Mouse (Mus musculus) kidney, adult 11 months (tissue): Measurements from ENCODE around the gene Gipc3.

Experiments
- DNase-seq: peaks from one replicate; pipeline ENCODE4 v3.0.0; 2022

Gipc3 gene

GRCm38 (mm10) chr10:81344421-81345161 lies 1.5 kb upstream of the Gipc3 start:
- peak; percentile 29 for DNase-seq

DNA sequence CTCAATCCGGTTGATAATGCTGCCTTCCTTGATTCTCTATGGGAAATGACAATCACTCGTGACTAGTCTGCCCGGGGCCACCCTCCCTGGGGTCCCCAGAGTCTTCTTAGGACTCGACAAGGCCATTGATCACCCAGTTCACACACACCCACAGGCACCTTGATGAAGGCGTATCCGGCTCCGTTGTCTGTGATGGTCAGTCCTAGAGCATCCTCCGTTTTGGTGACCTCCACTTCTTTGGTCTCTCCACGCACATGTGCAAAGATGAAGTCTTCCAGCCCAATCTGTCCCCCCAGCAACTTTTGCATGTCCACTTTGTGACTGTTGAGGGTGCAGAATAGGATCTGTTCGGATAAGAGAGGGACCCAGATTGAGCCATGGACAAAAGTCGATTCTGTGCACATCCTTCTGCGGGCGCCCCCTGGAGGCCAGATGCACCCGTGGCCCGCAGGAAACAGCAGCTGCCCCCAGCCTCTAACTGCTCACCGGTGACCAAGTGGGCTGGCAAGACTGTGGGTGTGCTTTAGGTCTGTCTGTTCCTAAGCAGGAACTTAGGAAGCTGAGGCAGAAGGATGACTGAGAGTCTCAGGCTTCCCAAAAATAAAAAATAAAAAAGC lies 1.6 kb downstream of the Gipc3 start:
- DNase-seq = peak; percentile 49

DNA sequence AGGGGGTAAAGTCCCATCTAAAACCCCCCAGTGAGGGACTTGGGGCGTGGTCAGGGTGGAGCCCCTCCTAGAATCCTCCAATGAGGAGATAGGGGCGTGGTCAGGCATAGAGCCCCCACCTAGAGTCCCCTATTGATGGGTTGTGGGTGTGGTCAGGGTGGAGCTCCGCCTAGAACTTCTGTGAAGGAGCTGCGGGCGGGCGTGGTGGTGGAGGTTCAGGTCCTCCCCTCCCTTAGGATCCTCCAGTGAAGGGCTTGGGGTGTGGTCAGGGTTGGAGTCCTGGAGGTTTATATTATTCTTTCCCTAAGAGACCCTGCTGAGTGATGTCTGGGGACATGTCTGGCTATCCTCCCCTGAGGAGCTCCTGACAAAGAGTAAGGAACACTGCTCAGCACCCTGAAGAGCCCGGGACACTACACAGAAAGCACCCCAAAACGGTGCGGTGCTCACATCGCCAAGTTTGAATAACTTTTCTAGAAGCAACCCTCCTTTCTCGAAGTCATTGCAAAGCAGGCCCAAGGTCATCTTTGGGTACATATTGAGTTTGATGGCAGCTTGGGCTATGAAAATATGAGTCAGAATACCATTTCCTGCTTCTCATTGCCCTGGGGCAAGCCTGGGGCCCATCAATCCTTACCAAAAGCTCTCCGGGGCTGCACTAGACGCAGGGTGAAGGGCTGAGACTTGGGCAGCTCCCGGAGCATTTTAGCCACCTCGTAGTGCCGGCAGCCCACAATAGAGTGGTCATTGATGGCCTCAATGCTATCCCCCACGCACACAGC lies 2.3 kb downstream of the Gipc3 start:
- no peak for DNase-seq

DNA sequence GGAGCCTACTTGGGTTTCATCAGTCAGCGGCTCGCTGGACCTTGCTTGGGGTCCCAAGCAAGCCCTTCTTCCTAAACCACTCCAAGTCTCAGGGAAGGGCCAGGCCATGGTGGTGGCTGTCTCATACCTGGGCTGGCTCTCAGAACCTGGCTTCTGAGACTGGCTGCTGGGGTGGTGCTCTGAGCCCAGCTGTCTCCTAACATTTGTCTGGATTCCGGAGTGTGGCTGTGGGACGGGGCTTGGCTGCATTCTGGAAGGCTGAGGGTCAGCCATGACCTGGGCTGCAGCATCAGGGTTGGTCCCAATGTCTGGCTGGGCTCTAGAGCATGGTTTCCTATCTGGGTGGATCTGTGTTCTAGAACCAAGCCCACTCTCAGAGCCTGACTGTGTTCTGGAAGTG lies 6.5 kb downstream of the Gipc3 start:
- DNase-seq = no peak

DNA sequence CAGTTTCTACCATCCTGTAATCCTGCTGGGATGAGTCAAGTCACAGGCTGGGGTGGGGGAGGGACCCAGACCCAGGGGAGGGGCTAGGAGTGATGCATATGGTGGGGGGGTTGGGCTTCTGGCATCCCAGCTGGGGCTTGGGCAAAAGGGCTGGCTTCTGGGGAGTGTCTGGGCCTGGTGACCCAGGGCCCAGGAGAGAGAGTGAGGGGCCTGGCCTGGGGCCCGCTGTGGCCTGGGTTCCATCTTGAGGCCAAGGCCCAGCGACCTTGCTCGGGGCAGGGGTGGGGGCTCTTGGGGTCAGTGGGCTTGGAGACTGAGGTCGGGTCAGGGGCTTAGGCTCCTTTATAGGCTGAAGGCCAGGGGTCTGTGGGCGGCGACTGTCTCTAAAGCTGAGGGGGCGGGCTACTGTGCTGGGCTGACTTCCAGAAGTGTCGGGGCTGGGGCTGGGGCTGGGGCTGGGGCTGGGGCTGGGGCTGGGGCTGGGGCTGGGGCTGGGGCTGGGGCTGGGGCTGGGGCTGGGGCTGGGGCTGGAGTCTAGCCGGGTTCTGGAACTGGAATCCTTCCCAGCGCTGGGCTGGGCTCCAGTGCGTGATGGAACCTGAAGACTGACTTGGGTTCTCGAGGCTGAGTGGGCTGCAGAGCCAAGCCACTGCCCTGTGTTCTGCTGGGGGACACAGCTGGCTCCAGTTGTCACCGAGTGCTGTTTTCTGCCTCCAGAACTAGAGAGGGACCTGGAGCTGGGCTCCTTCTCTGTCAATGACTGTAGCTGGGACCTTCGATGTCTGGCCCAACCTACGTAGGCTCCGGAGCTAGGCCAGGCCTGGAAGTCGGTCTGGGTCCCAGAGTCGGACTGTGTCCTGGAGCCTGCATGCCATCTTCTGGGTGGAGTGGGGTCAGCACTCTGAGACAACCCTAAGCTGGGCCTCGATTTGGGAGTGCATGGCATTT lies 7.4 kb downstream of the Gipc3 start:
- no peak for DNase-seq

DNA sequence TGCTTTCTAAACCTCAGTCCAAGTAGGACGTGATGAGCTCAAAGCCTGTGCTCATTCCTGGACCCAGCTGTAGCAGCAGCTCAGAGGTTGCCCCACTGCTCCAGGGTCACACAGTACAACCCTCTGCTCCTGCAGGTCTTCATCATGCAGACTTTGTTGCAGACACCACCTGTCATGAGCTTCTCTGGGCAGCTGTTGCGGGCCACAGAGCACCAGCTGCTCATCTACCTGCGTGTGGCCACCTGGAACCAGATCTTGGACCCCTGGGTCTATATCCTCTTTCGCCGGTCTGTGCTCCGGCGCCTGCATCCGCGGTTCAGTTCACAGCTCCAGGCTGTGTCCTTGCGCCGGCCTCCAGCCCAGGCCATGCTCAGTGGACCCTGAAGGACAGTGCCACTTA lies 8.7 kb downstream of the Gipc3 start:
- no peak for DNase-seq

DNA sequence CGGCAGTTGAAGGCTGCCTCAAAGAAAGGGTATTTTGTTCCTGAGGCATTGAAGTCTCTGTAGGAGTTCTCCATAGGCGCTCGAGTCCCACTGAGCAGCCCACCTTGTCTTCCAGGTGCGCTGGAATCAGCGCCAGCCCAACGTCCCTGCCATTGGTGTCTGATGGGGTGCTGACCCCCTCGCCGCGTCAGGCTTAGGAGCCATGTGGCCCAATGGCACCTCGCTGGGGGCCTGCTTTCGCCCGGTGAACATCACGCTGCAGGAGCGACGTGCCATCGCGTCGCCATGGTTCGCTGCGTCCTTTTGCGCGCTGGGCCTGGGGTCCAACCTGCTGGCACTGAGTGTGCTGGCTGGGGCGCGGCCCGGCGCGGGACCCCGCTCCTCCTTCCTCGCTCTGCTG lies 10.8 kb downstream of the Gipc3 start:
- DNase-seq = no peak

- no peak for DNase-seq
Measured at GRCm38 (mm10) chr10:81330007-81330406, 13.1 kb downstream of the Gipc3 start.

GRCm38 (mm10) chr10:81329194-81329975 lies 13.7 kb downstream of the Gipc3 start:
- no peak for DNase-seq

- peak; percentile 71 for DNase-seq
Measured at GRCm38 (mm10) chr10:81328386-81328785, 14.7 kb downstream of the Gipc3 start, which contains the start of gene Tbxa2r. TSS of gene Tbxa2r (plus strand) at chr10:81328731.

- no peak for DNase-seq
Measured at GRCm38 (mm10) chr10:81327959-81328358, 15.1 kb downstream of the Gipc3 start.

- DNase-seq = peak; percentile 70
Measured at GRCm38 (mm10) chr10:81326858-81327257, 16.2 kb downstream of the Gipc3 start.

DNA sequence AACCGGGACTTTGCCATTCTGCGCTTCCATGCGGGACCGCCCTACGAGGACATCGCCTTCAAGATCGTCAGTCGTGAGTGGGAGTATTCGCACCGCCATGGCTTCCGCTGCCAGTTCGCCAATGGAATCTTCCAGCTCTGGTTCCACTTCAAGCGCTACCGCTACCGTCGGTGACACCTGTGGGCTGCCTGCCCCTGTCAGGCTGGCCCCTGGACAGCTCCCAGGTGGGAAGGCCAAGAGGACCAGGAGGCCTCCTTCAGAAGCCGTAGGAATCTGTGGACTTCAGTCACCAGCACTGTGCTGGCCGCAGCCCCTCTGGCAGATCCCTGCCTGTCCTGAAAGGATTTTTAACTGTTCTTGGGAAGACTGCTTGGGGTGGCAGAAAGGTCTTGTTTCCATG lies 17.3 kb downstream of the Gipc3 start:
- DNase-seq = no peak

DNA sequence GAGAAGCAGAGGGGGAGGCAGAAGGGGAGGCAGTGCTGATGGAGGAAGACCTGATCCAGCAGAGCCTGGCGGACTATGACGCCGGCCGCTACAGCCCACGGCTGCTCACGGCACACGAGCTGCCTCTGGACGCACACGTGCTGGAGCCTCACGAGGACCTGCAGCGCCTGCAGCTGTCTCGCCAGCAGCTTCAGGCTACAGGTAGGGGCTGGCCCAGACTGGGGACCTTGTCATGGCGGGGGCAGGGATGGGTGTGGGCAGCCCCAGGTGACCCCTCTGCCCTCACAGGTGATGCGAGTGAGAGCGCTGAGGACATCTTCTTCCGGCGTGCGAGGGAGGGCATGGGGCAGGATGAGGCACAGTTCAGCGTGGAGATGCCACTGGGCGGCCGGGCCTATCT lies 17.9 kb downstream of the Gipc3 start:
- no peak for DNase-seq

DNA sequence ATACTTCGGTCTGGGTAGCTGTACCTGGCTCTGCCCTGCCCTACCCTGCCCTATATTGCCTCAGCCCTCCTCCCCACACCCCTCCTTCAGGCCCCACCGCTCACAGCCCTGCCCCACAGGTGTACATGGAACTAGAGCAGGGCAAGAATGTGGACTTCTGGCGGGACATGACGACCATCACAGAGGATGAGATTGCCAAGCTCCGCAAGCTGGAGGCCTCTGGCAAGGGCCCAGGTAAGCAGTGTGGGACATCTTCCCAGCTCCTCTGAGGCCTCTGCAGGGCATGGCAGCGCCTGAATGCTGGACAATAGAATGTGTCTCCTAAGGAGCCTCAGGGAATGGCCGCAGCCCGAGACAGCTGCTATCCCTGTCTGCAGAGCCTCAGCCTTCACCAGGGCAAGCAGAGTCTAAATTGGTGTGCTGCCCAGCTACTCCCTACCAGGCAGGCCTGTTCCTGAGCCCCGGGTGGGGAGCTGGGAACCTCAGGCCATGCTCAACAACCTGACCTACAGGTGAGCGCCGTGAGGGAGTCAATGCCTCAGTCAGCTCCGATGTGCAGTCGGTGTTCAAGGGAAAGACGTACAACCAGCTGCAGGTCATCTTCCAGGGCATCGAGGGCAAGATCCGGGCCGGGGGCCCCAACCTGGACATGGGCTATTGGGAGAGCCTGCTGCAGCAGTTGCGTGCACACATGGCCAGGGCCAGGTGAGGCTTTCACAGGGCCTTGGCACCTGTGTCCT lies 19.1 kb downstream of the Gipc3 start:
- DNase-seq = no peak

DNA sequence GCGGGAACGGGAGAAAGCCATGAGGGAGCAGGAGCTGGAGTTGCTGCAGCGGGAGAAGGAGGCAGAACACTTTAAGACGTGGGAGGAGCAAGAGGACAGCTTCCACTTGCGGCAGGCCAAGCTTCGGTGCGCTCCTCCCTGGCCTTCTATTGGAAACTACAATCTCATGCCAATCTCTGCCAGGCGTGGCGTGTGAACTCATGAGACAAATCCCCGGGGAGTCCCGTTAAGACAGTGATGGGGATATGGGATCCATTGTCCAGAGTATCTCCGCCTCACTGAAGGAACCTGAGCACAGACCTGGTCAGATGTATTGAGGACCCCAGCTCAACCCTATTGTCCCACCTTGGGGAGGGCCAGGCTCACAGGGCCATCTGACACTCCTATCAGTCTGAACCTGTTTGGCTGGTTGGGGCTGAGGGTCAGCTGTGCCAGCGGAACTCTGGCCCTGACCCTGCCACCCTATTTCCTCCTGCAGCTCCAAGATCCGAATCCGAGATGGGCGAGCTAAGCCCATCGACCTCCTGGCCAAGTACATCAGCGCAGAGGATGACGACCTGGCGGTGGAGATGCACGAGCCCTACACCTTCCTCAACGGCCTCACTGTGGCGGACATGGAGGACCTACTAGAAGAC lies 19.8 kb downstream of the Gipc3 start:
- DNase-seq = no peak

DNA sequence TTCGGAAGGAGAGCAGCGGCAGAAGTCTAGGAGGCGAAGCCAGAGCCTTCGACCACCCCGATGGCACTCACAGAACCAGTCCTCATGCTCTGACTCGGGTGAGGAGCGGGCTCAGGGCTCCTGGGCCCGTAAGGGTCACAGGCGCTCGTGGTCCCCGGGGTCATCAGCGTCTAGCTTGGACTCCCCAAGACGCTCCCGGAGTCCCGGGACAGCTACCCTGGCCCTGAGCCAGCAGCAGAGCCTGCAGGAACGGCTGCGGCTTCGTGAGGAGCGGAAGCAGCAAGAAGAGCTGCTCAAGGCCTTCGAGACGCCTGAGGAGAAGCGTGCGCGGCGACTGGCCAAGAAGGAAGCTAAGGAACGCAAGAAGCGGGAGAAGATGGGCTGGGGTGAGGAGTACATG lies 20.6 kb downstream of the Gipc3 start:
- DNase-seq = no peak

DNA sequence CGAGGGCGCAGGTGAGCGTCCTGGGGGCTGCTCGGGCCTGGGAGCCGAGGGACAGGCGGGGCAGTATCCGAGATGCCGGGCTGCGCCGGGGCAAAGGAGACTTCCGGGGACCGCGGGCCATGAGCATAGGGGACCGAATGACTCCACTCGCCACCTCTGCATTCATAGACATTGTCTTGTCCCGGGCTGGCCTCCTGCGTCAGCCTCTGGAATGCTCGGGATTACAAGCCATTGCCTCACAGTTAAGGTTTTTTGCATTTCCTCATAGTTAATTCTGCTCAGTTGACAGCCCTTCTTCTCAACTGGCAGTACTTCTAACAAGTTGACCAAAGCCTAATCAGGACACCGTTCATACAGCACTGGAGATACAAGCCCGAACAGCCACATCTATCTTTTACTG lies 21.6 kb downstream of the Gipc3 start:
- DNase-seq = no peak

DNA sequence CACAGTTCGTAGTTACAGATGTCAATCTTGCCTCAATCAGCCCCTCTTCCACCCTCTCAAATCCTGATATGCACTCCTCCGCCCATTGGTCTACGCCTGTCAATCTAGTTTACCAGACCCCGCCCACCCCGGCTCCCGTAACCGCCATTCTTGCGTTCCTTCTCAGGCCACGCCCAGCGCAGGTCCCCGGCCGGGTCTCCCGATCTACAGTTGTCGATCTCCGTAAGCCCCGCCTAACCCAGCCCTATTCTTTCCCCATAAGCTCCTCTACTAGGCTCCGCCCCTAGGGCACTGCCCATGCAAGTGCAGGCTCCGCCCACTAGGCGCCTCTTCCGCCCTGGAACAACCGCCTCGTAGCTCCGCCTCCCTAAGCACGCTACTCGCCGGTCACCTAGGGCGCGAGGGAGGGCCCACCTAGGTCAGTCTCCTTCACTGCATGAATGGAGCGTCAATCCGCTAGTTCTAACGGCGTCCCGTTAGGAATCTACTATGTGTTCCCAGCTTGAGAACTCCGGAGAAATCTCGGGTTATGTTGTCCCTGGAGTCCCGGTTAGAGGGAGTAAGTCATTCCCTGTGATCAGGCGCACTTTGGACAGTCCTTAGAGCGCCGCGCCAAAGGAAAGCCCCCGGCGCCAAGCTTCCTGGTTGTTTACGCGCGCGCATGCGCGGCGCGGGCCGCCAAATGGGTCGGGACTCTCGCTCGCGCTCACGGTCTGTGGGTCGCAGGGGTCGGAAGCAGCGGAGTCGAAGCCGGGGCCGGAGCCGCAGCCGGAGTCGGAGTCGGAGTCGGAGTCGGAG lies 22.3 kb downstream of the Gipc3 start, which contains the start of gene Cactin:
TSS of gene Cactin (plus strand) at position 554 of the 798 bp plus-strand sequence.
- peak; percentile 100 for DNase-seq
